Mouse (Mus musculus) liver, embryonic 15.5 days (tissue): Measurements from ENCODE around the gene Alcam. TPM values are rescaled to one million over a fixed set of nuclear protein-coding genes. Genes with fewer than 3 reads are reported as not detected.

ENCODE experiments used
- ATAC-seq: fragments of 200-750 bp; cut with Nextera tagmentation; 2 replicates; pipeline ENCODE4 v1.8.0; 2017; ENCODE audit warnings: moderate number of reproducible peaks, mild to moderate bottlenecking, moderate library complexity; ENCODE audit not compliant: insufficient read depth
- H3K27ac ChIP-seq: fragments of 300-500 bp; sonication (generic); replicated peaks from 2 replicates; pipeline ENCODE4 v1.5.1; 2015; ENCODE audit warnings: mild to moderate bottlenecking, inconsistent platforms
- H3K27me3 ChIP-seq: fragments of 300-500 bp; sonication (generic); 2 replicates; pipeline ENCODE4 v1.6.1; 2015; ENCODE audit warnings: mild to moderate bottlenecking, inconsistent platforms
- H3K36me3 ChIP-seq: fragments of 300-500 bp; sonication (generic); replicated peaks from 2 replicates; pipeline ENCODE4 v1.6.1; 2015; ENCODE audit warnings: moderate library complexity, mild to moderate bottlenecking, inconsistent platforms
- H3K4me1 ChIP-seq: fragments of 300-500 bp; sonication (generic); replicated peaks from 2 replicates; pipeline ENCODE4 v1.6.1; 2015; ENCODE audit warnings: inconsistent platforms
- H3K4me2 ChIP-seq: fragments of 300-500 bp; sonication (generic); 2 replicates; pipeline ENCODE4 v1.6.1; 2015; ENCODE audit warnings: moderate library complexity, mild to moderate bottlenecking, inconsistent platforms
- H3K4me3 ChIP-seq: fragments of 300-500 bp; sonication (generic); replicated peaks from 2 replicates; pipeline ENCODE4 v1.5.1; 2015; ENCODE audit warnings: mild to moderate bottlenecking, inconsistent platforms
- H3K9ac ChIP-seq: fragments of 300-500 bp; sonication (generic); 2 replicates; pipeline ENCODE4 v1.6.1; 2015; ENCODE audit warnings: moderate library complexity, mild to moderate bottlenecking, inconsistent platforms
- H3K9me3 ChIP-seq: fragments of 300-500 bp; sonication (generic); replicated peaks from 2 replicates; pipeline ENCODE4 v1.6.1; 2016; ENCODE audit warnings: inconsistent platforms
- WGBS: fragments of 180-500 bp; shearing (Covaris S2); methylation state at CpG from one replicate; pipeline ENCODE4 v1.1.7; 2015; ENCODE audit warnings: mixed read lengths; ENCODE audit not compliant: insufficient replicate concordance; 5-methylcytosine and 5-hydroxymethylcytosine counted together
- polyA plus RNA-seq: library from polyadenylated mRNA; unstranded; fragments of >200 nt; fragmentation: Nextera tagmentation; extraction: Ambion mirVana; gene quantifications from 2 replicates; pipeline ENCODE4 v1.2.1, GENCODE M21; 2015

Alcam gene
- polyA plus RNA-seq, 1 experiment from 2014 or later, result 6.5 TPM

DNA sequence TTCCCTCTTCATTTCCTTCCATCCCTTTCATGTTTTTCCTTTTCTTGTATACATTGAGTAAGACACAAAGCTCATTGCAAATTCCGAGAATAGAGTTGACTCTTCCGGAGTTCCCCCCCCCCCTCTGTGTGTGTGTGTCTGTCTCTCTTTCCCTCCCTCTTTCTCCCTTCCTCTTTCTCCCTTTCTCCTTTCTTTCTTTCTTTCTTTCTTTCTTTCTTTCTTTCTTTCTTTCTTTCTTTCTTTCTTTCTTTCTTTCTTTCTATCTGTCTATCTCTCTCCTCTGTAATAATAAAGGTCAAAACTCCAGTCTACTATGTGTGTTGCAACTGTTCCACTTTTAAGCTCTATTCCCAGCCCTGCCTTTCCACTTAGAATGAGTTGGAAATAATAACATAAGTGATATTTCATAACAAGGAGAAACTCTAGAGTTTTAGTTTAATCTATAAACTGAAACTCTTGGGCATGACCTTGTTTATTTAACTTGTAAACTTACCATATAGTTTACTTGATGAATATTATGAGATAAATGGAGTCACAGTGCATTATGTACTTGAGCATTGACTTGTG, 110.3 kb downstream of the Alcam start:
- ATAC-seq, result no peak
- H3K4me2 ChIP-seq, result no peak overlapping the region
- no peaks in the 10 kb centered on the region for H3K27me3 ChIP-seq
- H3K36me3 ChIP-seq, result no peaks in the 10 kb centered on the region
- H3K27ac ChIP-seq, result no peak overlapping the region
- 56% methylated on average over 2 of the region's 2 CpGs for WGBS
- no peak overlapping the region for H3K9ac ChIP-seq
- H3K4me3 ChIP-seq, result no peak overlapping the region
- no peaks in the 10 kb centered on the region for H3K4me1 ChIP-seq
- H3K9me3 ChIP-seq, result no peaks in the 10 kb centered on the region

- Histone ChIP-seq H3K4me3 (no peak overlapping the region), H3K36me3 (no peaks in the 10 kb centered on the region), H3K27ac (no peak overlapping the region), H3K27me3 (no peaks in the 10 kb centered on the region), H3K9me3 (no peaks in the 10 kb centered on the region), H3K4me1 (no peaks in the 10 kb centered on the region), H3K9ac (no peak overlapping the region), H3K4me2 (no peak overlapping the region)
- WGBS, result 48% methylated on average over 8 of the region's 8 CpGs
- ATAC-seq, result no peak
Measured at GRCm38 (mm10) chr16:52342694-52343466, 111.0 kb downstream of the Alcam start.

DNA sequence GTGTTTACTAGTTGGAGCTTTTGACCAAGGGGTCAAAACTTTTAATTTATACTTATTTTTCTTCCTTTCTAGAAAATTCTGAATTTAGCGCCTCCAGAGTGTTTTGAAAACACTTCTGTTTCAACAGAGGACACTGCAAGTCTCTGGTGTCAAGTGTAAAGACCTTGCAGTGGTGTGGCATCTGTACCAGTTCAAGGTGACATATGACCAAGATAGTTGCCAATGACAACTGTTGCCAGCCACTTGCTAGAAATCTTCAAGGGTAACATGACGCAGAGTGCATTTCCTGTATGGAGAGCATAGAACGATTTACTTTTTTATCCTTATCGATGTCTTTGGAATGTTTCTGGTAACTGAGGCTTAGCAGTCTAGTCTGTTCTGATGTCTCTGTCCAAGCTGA, 119.8 kb downstream of the Alcam start:
- Histone ChIP-seq H3K9me3 (no peaks in the 10 kb centered on the region), H3K4me1 (no peaks in the 10 kb centered on the region), H3K27me3 (no peaks in the 10 kb centered on the region), H3K4me3 (no peak overlapping the region), H3K4me2 (no peak overlapping the region), H3K9ac (no peak overlapping the region), H3K36me3 (no peaks in the 10 kb centered on the region), H3K27ac (peak overlapping the region; percentile 26; the same call in 1 of the 2 replicates)
- WGBS, result 56% methylated on average over 4 of the region's 4 CpGs
- ATAC-seq, result no peak

GRCm38 (mm10) chr16:52333631-52334030, 120.2 kb downstream of the Alcam start:
- Histone ChIP-seq H3K27me3 (no peaks in the 10 kb centered on the region), H3K4me1 (no peaks in the 10 kb centered on the region), H3K36me3 (no peaks in the 10 kb centered on the region), H3K9me3 (no peaks in the 10 kb centered on the region), H3K9ac (no peak overlapping the region), H3K4me3 (no peak overlapping the region), H3K27ac (no peak overlapping the region; the same call in 1 of the 2 replicates), H3K4me2 (no peak overlapping the region)
- WGBS, result 69% methylated on average over 5 of the region's 5 CpGs
- peak; percentile 88 for ATAC-seq

GRCm38 (mm10) chr16:52331341-52331830, 122.5 kb downstream of the Alcam start:
- no peak overlapping the region for H3K4me3 ChIP-seq
- H3K9ac ChIP-seq, result no peak overlapping the region
- ATAC-seq, result no peak
- H3K36me3 ChIP-seq, result no peaks in the 10 kb centered on the region
- no peaks in the 10 kb centered on the region for H3K27me3 ChIP-seq
- no peak overlapping the region for H3K4me2 ChIP-seq
- no peak overlapping the region for H3K27ac ChIP-seq
- H3K9me3 ChIP-seq, result no peaks in the 10 kb centered on the region
- H3K4me1 ChIP-seq, result no peaks in the 10 kb centered on the region
- 67% methylated on average over 3 of the region's 3 CpGs for WGBS

DNA sequence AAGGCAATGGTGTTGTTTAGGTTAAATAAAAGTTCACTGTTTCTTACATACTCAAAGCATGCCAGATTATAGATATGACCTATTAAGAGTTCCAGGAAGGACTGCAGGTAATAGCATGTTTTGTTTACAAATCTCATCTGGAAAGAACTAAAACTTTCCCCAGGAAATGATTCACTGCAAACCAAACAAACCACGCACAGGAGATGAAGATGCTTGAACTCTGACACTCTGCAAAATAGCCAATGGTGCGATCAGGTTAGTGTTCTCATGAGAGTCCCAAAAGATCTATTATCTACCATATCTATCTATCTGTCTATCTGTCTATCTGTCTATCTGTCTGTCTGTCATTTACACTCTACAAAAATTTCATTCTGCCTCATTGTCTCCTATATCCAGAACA, 124.5 kb downstream of the Alcam start:
- no peaks in the 10 kb centered on the region for H3K27me3 ChIP-seq
- no peak overlapping the region for H3K27ac ChIP-seq
- H3K9me3 ChIP-seq, result no peaks in the 10 kb centered on the region
- no peak overlapping the region for H3K9ac ChIP-seq
- no peak for ATAC-seq
- no peaks in the 10 kb centered on the region for H3K4me1 ChIP-seq
- no peaks in the 10 kb centered on the region for H3K36me3 ChIP-seq
- no peak overlapping the region for H3K4me3 ChIP-seq
- H3K4me2 ChIP-seq, result no peak overlapping the region
- WGBS, result 44% methylated on average over 2 of the region's 2 CpGs

GRCm38 (mm10) chr16:52319229-52319628, 134.6 kb downstream of the Alcam start:
- 54% methylated on average over 1 of the region's 1 CpGs for WGBS
- Histone ChIP-seq H3K27ac (no peak overlapping the region), H3K27me3 (no peaks in the 10 kb centered on the region), H3K4me1 (no peaks in the 10 kb centered on the region), H3K9ac (no peak overlapping the region), H3K36me3 (no peaks in the 10 kb centered on the region), H3K4me3 (no peak overlapping the region), H3K4me2 (no peak overlapping the region), H3K9me3 (no peaks in the 10 kb centered on the region)
- ATAC-seq, result no peak

DNA sequence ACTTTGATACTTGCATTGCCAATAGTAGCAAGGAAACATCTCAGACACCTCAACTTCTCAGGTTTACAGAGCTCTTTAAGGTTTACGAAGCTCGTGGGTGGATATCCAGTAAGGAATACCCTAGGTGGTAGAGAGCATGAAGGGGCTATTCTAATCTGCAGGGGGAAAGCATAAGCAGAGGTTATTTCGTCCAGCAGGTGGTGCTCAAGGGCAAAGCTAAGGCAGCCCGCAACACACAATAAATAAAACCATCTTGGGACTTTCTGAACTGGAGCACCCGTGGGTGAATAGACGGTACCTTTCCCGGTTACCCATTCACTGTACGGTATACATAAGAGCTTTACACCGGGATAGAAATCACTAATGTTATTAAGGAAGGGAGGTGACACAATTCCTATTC, 142.8 kb downstream of the Alcam start:
- H3K36me3 ChIP-seq, result no peaks in the 10 kb centered on the region
- no peak overlapping the region for H3K4me3 ChIP-seq
- 19% methylated on average over 9 of the region's 9 CpGs for WGBS
- no peaks in the 10 kb centered on the region for H3K4me1 ChIP-seq
- H3K27me3 ChIP-seq, result no peaks in the 10 kb centered on the region
- no peak overlapping the region for H3K4me2 ChIP-seq
- H3K9ac ChIP-seq, result no peak overlapping the region
- H3K9me3 ChIP-seq, result no peaks in the 10 kb centered on the region
- ATAC-seq, result no peak
- no peak overlapping the region for H3K27ac ChIP-seq

DNA sequence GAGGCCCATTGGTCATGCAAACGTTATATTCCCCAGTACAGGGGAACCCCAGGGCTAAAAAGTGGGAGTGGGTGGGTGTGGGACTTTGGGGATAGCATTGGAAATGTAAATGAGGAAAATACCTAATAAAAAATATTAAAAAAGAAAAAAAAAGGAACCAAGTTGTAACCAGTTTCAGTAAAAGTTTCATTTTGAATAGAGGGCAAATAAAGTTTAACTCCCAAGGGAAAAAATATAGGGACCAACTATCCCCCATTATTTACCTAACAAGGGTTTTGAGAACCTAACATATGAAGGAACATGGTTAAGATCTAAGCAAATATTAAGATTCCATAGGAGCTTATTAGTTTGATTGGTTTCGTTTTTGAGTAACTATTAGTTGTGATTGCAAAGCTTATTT, 146.9 kb downstream of the Alcam start:
- no peaks in the 10 kb centered on the region for H3K9me3 ChIP-seq
- no peaks in the 10 kb centered on the region for H3K36me3 ChIP-seq
- H3K4me3 ChIP-seq, result no peak overlapping the region
- H3K4me2 ChIP-seq, result no peak overlapping the region
- no peaks in the 10 kb centered on the region for H3K4me1 ChIP-seq
- no peak overlapping the region for H3K27ac ChIP-seq
- H3K9ac ChIP-seq, result no peak overlapping the region
- ATAC-seq, result no peak
- WGBS, result 51% methylated on average over 2 of the region's 2 CpGs
- H3K27me3 ChIP-seq, result no peaks in the 10 kb centered on the region

- Histone ChIP-seq H3K36me3 (no peaks in the 10 kb centered on the region), H3K27me3 (no peaks in the 10 kb centered on the region), H3K4me2 (no peak overlapping the region), H3K27ac (no peak overlapping the region), H3K9me3 (no peaks in the 10 kb centered on the region), H3K4me1 (no peaks in the 10 kb centered on the region), H3K9ac (no peak overlapping the region), H3K4me3 (no peak overlapping the region)
- ATAC-seq, result no peak
- 57% methylated on average over 4 of the region's 4 CpGs for WGBS
Measured at GRCm38 (mm10) chr16:52303532-52303902, 150.4 kb downstream of the Alcam start.

GRCm38 (mm10) chr16:52302790-52303531, 150.9 kb downstream of the Alcam start:
- 69% methylated on average over 9 of the region's 9 CpGs for WGBS
- Histone ChIP-seq H3K4me1 (no peaks in the 10 kb centered on the region), H3K9me3 (no peaks in the 10 kb centered on the region), H3K9ac (no peak overlapping the region), H3K4me2 (no peak overlapping the region), H3K36me3 (no peaks in the 10 kb centered on the region), H3K27me3 (no peaks in the 10 kb centered on the region), H3K27ac (no peak overlapping the region), H3K4me3 (no peak overlapping the region)
- ATAC-seq, result no peak
